Mouse (Mus musculus) limb, embryonic 13.5 days (tissue): ENCODE measurements around the gene Chkb. TPM values are rescaled to one million over a fixed set of nuclear protein-coding genes. Genes with fewer than 3 reads are reported as not detected.
"Not testable (repeated sequence)": the region's sequence is repeated elsewhere in the genome, so short reads cannot be mapped to it uniquely, and the experiment has no call there.

ENCODE experiments used
- ATAC-seq: fragments of 200-750 bp; cut with Nextera tagmentation; 2 replicates; pipeline ENCODE4 v1.8.0; 2017; ENCODE audit warnings: low read depth, moderate number of reproducible peaks, moderate TSS enrichment; ENCODE audit not compliant: low FRiP score
- H3K27ac ChIP-seq: fragments of 300-500 bp; sonication (generic); 2 replicates; pipeline ENCODE4 v1.5.1; 2015; ENCODE audit warnings: inconsistent platforms, mild to moderate bottlenecking, moderate library complexity
- H3K27me3 ChIP-seq: fragments of 300-500 bp; sonication (generic); 2 replicates; pipeline ENCODE4 v1.6.1; 2015; ENCODE audit warnings: mild to moderate bottlenecking, inconsistent platforms
- H3K36me3 ChIP-seq: fragments of 300-500 bp; sonication (generic); 2 replicates; pipeline ENCODE4 v1.6.1; 2015; ENCODE audit warnings: inconsistent platforms, mild to moderate bottlenecking, moderate library complexity
- H3K4me1 ChIP-seq: fragments of 300-500 bp; sonication (generic); 2 replicates; pipeline ENCODE4 v1.6.1; 2015; ENCODE audit warnings: inconsistent platforms
- H3K4me2 ChIP-seq: fragments of 300-500 bp; sonication (generic); replicated peaks from 2 replicates; pipeline ENCODE4 v1.6.1; 2015; ENCODE audit warnings: inconsistent platforms, mild to moderate bottlenecking, moderate library complexity
- H3K4me3 ChIP-seq: fragments of 300-500 bp; sonication (generic); 2 replicates; pipeline ENCODE4 v1.5.1; 2015; ENCODE audit warnings: moderate library complexity, mild to moderate bottlenecking, inconsistent platforms
- H3K9ac ChIP-seq: fragments of 300-500 bp; sonication (generic); 2 replicates; pipeline ENCODE4 v1.6.1; 2015; ENCODE audit warnings: mild to moderate bottlenecking, inconsistent platforms
- H3K9me3 ChIP-seq: fragments of 300-500 bp; sonication (generic); 2 replicates; pipeline ENCODE4 v1.6.1; 2016; ENCODE audit warnings: inconsistent platforms
- WGBS: fragments of 180-500 bp; shearing (Covaris S2); methylation state at CpG from one replicate; pipeline ENCODE4 v1.1.7; 2015; 5-methylcytosine and 5-hydroxymethylcytosine counted together
- polyA plus RNA-seq: library from polyadenylated mRNA; unstranded; fragments of >200 nt; fragmentation: Nextera tagmentation; extraction: Ambion mirVana; gene quantifications from 2 replicates; pipeline ENCODE4 v1.2.1, GENCODE M21; 2015

Gene Chkb
- polyA plus RNA-seq, 1 experiment from 2014 or later, result 55.7 TPM

DNA sequence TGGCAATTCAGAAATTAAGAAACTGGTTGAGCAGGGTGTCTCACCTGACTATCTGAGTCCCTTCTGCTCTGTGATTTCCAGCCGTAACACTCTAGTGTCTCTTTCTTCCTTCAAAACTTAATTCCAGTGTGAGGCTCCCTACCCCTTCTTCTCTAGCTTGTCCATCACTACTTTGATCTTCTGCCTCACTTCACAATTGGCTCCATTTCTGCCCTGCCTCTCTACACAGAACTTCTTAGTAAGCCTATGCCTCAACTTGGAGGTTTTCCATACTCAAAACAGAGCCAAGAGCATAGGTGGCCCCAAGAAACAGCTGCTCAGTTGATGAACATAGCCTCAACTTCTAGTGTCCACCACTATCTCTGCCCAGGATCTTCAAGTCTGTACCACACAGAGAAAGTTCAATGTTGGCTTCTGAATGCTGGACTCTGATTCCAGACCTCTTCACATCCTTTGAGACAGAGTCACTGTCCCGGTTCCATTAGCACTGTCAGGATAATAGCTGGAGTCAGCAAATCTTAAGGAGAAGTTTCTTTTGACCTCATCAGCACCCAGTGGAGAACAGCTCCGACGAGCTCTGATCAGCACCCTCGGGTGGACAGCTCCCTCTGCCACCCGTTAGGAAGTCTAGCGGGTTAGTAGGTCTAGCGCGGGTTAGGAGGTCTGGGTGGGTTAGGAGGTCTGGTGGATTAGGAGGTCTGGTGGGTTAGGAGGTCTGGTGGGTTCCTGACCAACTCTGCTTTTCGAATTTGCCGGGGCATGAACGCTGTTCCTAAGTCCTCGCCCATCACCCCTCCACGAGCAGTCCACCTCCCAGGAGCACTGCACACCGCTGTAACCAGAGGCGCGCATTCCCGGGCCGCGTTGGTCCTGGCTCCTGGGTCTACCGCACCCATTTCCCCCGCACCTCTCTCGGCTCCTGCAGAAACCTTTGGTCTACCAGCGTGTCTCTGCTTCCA lies 23.5 kb upstream of the Chkb start:
- Histone ChIP-seq H3K4me3 (peak overlapping the region; percentile 54), H3K36me3 (no peaks in the 10 kb centered on the region), H3K9me3 (no peaks in the 10 kb centered on the region), H3K27me3 (peaks cover 43% of the 10 kb centered on the region), H3K9ac (no peak overlapping the region), H3K27ac (no peak overlapping the region), H3K4me2 (peak overlapping the region; percentile 88), H3K4me1 (peaks cover 12% of the 10 kb centered on the region)
- peak; percentile 76 for ATAC-seq
- WGBS, result 5% methylated on average over 24 of the region's 24 CpGs

- 42% methylated on average over 8 of the region's 8 CpGs for WGBS
- Histone ChIP-seq H3K27me3 (0 out of 2 replicates have a peak, but pooled peaks cover 2% of the 10 kb centered on the region), H3K4me1 (no peaks in the 10 kb centered on the region), H3K9me3 (no peaks in the 10 kb centered on the region), H3K4me2 (no peak overlapping the region), H3K27ac (no peak overlapping the region), H3K9ac (no peak overlapping the region), H3K36me3 (no peaks in the 10 kb centered on the region), H3K4me3 (no peak overlapping the region)
- no peak for ATAC-seq
Observed at GRCm38 (mm10) chr15:89442486-89443070, 12.9 kb upstream of the Chkb start.

DNA sequence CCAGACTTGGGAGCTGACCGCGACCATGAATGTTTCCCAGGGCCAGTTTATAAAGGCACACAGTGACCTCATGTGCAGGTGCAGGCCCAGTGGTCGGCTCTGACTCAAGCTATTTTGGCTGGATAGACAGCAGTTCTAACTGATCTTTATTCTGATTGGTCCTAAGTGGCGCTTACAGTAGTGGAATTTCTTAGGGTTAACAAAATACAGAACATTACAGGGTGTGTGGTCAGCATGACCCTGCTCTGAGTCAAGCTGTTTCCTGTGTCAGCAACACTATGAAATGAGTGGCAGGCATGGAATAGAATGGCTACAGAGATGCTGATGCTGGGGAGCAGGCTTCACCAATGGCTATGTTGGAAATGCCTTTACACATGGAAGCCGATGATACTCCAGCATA lies 6.2 kb upstream of the Chkb start:
- no peak overlapping the region for H3K27ac ChIP-seq
- no peak overlapping the region for H3K4me2 ChIP-seq
- no peaks in the 10 kb centered on the region for H3K9me3 ChIP-seq
- no peak for ATAC-seq
- H3K9ac ChIP-seq, result no peak overlapping the region
- H3K36me3 ChIP-seq, result no peaks in the 10 kb centered on the region
- H3K4me1 ChIP-seq, result no peaks in the 10 kb centered on the region
- no peaks in the 10 kb centered on the region for H3K27me3 ChIP-seq
- no peak overlapping the region for H3K4me3 ChIP-seq
- WGBS, result 85% methylated on average over 5 of the region's 5 CpGs

- no peak overlapping the region for H3K9ac ChIP-seq
- H3K4me2 ChIP-seq, result no peak overlapping the region
- WGBS, result 61% methylated on average over 3 of the region's 3 CpGs
- H3K4me1 ChIP-seq, result peaks cover 5% of the 10 kb centered on the region
- no peak overlapping the region for H3K27ac ChIP-seq
- H3K27me3 ChIP-seq, result no peaks in the 10 kb centered on the region
- ATAC-seq, result no peak
- H3K36me3 ChIP-seq, result no peaks in the 10 kb centered on the region
- H3K9me3 ChIP-seq, result no peaks in the 10 kb centered on the region
- no peak overlapping the region for H3K4me3 ChIP-seq
Observed at GRCm38 (mm10) chr15:89434136-89434535, 4.4 kb upstream of the Chkb start.

DNA sequence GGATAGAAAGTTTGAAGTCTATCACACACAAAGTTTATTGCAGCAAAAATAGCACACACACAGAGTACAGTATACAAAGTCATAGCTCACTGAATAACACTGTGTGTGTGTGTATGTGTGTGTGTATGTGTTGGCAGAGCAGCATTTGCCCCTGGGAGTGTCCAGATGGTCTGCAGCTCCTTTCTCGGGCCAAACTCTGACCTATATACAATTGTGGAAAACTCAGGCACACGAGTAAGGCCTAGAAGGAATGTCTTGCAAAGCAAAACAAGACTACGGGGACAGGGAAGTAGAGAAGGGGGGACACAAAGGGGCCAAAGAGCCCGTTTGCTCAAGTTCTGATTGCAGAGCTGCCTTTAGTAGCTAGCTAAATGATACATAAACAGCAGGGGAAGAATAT lies 3.2 kb upstream of the Chkb start:
- peaks cover 15% of the 10 kb centered on the region for H3K4me1 ChIP-seq
- 70% methylated on average over 4 of the region's 4 CpGs for WGBS

DNA sequence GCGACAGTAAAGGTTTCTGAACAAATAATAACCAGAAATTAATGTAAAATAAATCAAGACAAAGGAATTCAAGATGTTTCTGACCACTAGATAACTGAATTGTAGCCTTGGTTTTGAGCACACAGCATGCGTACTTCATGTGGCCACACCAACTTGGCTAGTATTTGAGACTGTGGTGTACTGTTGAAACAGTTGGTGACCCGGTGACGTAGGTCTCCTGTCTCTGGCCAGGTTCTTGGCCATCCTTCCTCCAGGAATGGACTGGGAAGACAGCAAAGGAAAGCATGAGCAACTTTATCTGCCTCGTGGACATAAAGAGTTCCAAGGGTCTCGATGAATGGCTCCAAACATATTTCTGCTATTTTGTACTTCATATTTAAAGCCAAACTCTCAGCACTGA lies 2.1 kb upstream of the Chkb start:
- ATAC-seq, result no peak
- no peak overlapping the region for H3K9ac ChIP-seq
- H3K27me3 ChIP-seq, result no peaks in the 10 kb centered on the region
- no peak overlapping the region for H3K4me3 ChIP-seq
- peaks cover 15% of the 10 kb centered on the region for H3K4me1 ChIP-seq
- 92% methylated on average over 6 of the region's 6 CpGs for WGBS
- H3K4me2 ChIP-seq, result no peak overlapping the region
- no peaks in the 10 kb centered on the region for H3K9me3 ChIP-seq
- no peak overlapping the region for H3K27ac ChIP-seq
- H3K36me3 ChIP-seq, result peaks cover 12% of the 10 kb centered on the region

More for the DNA sequence above, 3.2 kb upstream of the Chkb start:
- no peak overlapping the region for H3K9ac ChIP-seq
- peaks cover under 1% of the 10 kb centered on the region; the same call in 1 of the 2 replicates for H3K36me3 ChIP-seq
- no peak overlapping the region for H3K4me2 ChIP-seq
- no peak overlapping the region for H3K27ac ChIP-seq
- no peak for ATAC-seq
- no peak overlapping the region for H3K4me3 ChIP-seq
- no peaks in the 10 kb centered on the region for H3K27me3 ChIP-seq
- no peaks in the 10 kb centered on the region for H3K9me3 ChIP-seq

- Histone ChIP-seq H3K4me2 (no peak overlapping the region), H3K36me3 (peaks cover 17% of the 10 kb centered on the region), H3K9ac (no peak overlapping the region), H3K4me1 (peaks cover 15% of the 10 kb centered on the region), H3K4me3 (no peak overlapping the region), H3K9me3 (no peaks in the 10 kb centered on the region), H3K27ac (no peak overlapping the region), H3K27me3 (no peaks in the 10 kb centered on the region)
- WGBS, result 88% methylated on average over 3 of the region's 3 CpGs
- ATAC-seq, result no peak
Observed at GRCm38 (mm10) chr15:89431271-89431670, 1.6 kb upstream of the Chkb start.

DNA sequence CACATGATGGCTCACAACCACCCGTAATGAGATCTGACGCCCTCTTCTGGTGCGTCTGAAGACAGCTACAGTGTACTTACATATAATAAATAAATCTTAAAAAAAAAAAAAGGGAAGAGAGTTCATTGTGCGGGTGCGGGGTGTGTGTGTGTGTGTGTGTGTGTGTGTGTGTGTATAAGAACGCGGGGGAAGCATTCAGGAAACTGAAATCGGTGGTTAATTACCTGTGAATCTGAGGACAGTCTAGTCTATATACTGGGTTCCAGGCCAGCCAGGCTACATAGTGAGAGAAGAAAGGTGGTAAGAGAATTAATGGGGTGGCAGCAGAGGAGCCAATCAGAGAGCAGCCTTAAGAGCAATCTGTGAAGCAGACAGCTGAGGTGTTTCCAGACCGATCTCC lies 1.1 kb upstream of the Chkb start:
- WGBS, result 79% methylated on average over 9 of the region's 9 CpGs
- not testable (repeated sequence) for H3K9ac ChIP-seq, H3K4me3 ChIP-seq, H3K27me3 ChIP-seq, H3K9me3 ChIP-seq, H3K4me2 ChIP-seq, H3K27ac ChIP-seq, ATAC-seq
- H3K4me1 ChIP-seq, result peaks cover 17% of the 10 kb centered on the region
- peaks cover 22% of the 10 kb centered on the region for H3K36me3 ChIP-seq

- Histone ChIP-seq H3K27ac (peak overlapping the region; percentile 93), H3K9ac (peak overlapping the region; percentile 75), H3K27me3 (no peaks in the 10 kb centered on the region), H3K4me1 (peaks cover 22% of the 10 kb centered on the region), H3K9me3 (no peaks in the 10 kb centered on the region), H3K36me3 (peaks cover 26% of the 10 kb centered on the region), H3K4me2 (peak overlapping the region; percentile 91), H3K4me3 (peak overlapping the region; percentile 77)
- 48% methylated on average over 6 of the region's 6 CpGs for WGBS
- no peak for ATAC-seq
Observed at GRCm38 (mm10) chr15:89430341-89430740, 633 bp upstream of the Chkb start.

DNA sequence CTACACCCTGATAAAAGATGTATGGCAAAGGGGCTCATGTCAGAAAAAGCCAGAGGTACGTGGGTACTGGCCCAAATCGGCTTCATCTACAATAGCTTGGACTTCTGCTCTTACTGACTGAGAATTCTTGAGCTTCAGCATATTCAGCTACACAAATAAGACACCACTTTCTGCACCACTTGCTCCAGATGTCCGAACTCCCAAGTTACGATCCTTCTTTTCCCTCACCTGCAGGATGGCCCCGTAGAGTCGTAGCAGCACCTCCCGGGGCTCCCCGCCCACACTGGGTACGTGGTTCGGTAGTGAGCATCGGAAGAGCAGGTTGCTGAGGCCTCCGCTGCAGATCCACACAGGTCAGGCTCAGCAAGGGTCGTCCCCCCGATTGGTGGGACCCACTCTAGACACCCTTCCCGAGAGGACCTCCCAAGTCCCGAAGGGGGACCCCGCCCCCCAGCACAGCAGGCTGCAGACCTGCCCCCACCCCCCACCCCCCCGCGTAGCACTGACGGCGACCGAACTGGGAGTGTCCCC lies 822 bp downstream of the Chkb start:
- H3K9me3 ChIP-seq, result no peaks in the 10 kb centered on the region
- H3K4me2 ChIP-seq, result peak overlapping the region; percentile 91
- H3K27me3 ChIP-seq, result no peaks in the 10 kb centered on the region
- 4% methylated on average over 22 of the region's 22 CpGs for WGBS
- H3K27ac ChIP-seq, result no peak overlapping the region; the same call in 1 of the 2 replicates
- peak; percentile 55; the same call in 1 of the 2 replicates for ATAC-seq
- H3K36me3 ChIP-seq, result peaks cover 26% of the 10 kb centered on the region
- peaks cover 22% of the 10 kb centered on the region for H3K4me1 ChIP-seq
- peak overlapping the region; percentile 77 for H3K4me3 ChIP-seq
- H3K9ac ChIP-seq, result peak overlapping the region; percentile 75

DNA sequence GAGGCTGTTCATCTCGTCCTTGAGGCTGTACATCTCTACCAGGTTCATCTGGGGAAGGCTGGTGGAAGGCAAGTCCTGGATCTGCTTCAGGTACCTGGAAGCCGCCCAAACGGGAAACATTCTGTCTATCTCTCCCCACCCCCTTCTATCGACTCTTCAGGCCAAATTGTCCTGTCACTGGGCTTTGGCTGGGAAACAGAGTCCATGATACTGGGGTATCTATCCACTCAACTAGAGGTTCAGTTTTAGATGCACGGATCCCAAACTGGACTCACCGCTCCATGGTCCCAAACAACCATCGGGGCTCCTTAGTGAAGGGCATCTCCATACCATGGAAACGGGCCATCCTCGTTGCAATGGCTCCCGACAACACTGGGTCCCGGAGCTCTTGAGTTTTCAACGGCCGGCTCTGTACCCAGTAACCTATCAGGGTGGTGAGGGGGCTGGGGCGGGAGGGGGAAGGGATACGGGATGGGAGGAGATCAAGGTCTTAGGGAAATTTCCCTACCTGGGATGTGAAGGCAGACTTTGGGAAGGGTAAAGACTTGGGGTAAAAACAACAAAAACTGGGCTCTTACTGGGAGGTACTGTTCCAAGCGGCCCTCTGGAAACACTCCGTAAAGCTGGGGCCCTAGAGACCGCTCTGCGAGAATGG lies 1.4 kb downstream of the Chkb start:
- 82% methylated on average over 19 of the region's 19 CpGs for WGBS
- Histone ChIP-seq H3K27me3 (no peaks in the 10 kb centered on the region), H3K9me3 (no peaks in the 10 kb centered on the region), H3K36me3 (peaks cover 26% of the 10 kb centered on the region), H3K4me3 (peak overlapping the region; percentile 77), H3K27ac (no peak overlapping the region), H3K4me1 (peaks cover 22% of the 10 kb centered on the region), H3K9ac (peak overlapping the region; percentile 75), H3K4me2 (peak overlapping the region; percentile 91)
- no peak for ATAC-seq

- WGBS, result 94% methylated on average over 10 of the region's 10 CpGs
- H3K27me3 ChIP-seq, result no peaks in the 10 kb centered on the region
- no peak overlapping the region for H3K9ac ChIP-seq
- no peak overlapping the region for H3K4me3 ChIP-seq
- no peak for ATAC-seq
- no peak overlapping the region for H3K4me2 ChIP-seq
- H3K9me3 ChIP-seq, result no peaks in the 10 kb centered on the region
- no peak overlapping the region for H3K27ac ChIP-seq
- H3K36me3 ChIP-seq, result peaks cover 26% of the 10 kb centered on the region
- peaks cover 22% of the 10 kb centered on the region for H3K4me1 ChIP-seq
Observed at GRCm38 (mm10) chr15:89426716-89427115, 3.0 kb downstream of the Chkb start.
